Mouse (Mus musculus): ENCODE data around the gene Ccdc85c.

Gene Ccdc85c

DNA sequence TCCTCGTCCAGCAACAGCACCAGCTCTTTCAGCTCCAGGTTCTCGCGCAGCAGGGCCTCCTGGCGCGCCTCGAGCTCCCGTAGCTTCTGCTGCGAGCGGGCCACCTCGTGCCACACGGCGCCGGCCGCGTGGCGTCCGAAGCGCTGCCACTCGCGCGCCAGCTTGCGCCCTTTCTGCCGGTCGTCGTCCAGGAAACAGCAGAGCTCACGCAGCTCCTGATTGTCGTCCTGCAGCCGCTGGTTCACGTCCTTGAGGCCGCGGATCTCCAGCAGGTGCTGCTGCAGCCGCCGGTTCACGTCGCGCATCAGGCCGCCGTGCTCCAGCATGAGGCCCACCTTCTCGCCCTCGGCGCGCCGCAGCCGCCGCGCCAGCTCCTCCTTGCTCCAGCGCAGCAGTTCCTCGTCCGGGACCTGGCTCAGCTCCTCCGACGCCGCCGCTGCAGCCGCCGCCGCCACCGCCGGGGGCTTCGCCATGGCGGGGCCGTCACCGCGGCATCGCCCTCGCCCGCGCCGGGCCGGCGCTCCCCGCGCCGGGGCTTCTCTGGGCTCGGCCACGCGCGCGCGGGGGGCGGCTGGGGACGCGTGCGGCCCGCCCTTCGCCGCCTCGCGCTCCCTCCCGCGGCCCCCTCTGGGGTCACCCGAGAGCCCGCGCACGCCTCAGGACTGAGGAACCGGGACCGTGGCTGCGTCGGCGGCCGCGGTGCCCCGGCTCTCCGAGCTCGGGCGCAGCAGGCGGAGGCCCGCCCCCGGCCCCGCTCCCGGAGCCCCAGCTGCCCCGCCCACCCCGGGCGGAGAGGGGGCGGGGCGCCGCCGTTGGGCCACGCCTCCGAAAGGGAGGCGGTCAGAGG lies at the start of gene Ccdc85c:
Gene Ccdc85c (minus strand): TSS at position 765 of the 847 bp plus-strand sequence.
- no peak for DNase-seq (ENCODE audit: inconsistent ontology term)

DNA sequence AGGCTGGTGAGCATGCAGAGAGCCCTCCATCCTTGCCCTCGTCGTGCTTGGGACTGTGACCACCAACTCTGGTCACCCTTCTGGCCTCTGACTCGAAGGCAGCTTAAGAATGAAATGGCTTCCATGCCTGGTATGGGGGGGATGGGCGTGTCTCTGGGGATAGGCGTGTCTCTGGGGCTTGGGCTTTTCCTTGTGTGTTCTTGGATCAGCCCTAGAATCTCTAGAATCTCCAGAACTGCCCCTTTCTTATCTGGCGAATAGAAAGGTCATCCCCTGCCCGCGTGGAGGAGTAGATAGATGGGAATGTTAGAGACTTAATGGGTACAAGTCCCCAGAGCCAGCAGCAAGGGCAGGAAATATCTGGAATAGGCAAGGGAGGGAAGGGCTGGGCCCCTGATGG lies 44.9 kb upstream of the Ccdc85c start:
- no peak for DNase-seq (ENCODE audit: inconsistent ontology term)

DNA sequence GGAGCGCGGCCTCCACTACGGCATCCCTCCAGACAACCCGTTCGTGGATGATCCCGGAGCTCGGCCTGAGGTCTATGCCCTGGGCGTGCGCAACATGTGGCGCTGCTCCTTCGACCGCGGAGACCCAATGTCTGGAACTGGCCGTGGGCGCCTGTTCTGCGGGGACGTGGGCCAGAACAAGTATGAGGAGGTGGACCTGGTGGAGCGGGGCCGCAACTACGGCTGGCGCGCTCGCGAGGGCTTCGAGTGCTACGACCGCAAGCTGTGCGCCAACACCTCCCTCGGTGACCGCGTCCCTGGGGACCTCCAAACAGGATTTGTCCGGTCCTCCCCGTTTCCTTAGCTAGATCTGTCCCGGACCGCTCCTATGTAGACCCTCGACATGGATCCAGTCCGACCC lies 43.3 kb upstream of the Ccdc85c start:
- no peak for DNase-seq (ENCODE audit: inconsistent ontology term)

DNA sequence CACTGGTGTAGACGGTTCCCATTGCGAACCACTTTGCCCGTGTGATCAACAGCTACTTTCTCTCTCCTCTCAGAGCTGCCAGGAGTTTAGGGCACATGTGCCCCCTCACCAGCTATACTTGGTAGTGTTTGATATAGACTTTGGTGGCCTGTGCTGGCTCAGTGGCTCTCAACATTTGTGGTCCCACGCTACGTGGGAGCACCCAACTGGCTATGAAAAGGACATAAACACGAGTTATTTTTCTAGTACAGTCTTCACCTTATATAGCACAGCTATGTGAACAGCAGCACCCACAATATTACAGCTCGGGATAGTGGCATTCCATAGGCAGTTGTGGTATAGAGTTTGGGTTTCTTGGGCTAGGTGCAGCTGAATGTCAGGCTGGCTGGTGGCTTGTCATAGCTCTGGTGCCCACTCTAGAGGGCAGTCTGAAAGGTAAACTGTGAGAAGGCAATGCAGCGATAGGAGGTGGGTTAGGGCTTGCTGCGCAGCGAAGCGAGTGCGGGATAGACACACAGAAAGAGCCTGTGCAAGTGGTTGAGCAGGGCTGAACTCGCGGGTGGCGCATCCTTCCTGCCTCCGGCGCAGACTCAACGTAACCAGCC lies 42.7 kb upstream of the Ccdc85c start:
- no peak for DNase-seq (ENCODE audit: inconsistent ontology term)

DNA sequence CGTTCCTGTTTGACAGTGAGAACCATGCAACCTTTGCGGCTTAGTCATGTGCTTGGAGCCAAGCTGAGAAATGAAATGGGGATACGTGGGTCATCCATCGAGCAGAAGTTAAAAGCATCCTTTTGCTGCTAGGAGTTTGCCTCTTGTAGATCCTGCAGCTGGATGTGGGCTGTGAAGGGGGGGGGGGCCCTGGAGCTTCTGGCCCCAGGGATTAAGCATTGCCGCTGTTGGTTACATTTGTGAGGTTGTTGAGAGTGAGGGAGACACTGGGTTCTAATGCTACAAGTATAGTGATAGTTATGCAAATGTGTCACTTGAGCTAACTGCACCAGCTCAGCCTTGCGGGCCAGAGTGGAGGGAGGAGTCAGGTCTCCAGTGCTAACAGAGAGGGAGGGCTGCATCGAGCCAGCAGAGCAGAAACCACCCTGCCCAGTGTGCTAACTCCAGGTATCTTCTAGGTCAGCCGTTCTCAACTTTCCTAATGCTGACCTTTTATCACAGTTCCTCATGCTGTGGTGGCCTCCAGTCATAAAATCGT lies 42.0 kb upstream of the Ccdc85c start:
- DNase-seq (ENCODE audit: inconsistent ontology term) = no peak

DNA sequence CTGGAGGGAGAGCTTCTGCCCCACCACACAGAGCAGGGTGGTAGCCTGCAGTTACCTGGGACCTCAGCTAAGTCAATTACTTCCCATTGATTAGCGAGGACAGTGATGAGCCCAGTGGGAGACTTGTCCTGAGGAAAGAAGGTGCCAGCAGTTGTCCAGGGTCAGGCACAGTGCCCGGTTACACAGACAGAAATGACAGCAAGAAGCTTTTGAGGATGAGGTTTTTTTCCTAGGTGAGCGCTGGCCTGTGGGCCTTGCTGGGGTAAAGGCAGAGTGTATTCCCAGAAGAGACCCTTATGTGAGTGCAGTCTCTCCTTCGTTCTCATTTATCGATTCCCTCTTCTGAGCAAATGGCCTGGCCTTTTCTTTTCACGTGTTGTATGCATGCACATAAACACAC lies 41.4 kb upstream of the Ccdc85c start:
- DNase-seq (ENCODE audit: inconsistent ontology term) = no peak

DNA sequence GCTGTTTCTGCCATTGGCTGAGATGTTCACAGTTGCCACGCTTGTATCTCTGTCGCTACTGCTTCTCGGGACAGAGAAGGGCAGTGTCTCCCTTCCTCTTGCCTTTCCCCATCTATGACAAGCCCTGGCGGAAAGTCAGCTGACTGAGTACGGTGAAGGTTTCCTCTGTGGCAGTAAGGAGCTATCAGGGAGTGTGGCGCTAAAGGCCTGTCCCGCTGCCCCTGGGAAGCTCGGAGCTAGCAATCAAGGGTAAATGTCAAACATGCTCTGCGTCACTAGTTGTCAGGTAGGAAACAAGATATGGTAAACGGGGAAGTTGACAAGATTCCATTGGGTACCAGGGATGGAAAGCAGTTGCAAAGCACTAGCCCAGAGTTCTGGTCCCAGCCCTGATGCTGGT lies 40.6 kb upstream of the Ccdc85c start:
- no peak for DNase-seq (ENCODE audit: inconsistent ontology term)

DNA sequence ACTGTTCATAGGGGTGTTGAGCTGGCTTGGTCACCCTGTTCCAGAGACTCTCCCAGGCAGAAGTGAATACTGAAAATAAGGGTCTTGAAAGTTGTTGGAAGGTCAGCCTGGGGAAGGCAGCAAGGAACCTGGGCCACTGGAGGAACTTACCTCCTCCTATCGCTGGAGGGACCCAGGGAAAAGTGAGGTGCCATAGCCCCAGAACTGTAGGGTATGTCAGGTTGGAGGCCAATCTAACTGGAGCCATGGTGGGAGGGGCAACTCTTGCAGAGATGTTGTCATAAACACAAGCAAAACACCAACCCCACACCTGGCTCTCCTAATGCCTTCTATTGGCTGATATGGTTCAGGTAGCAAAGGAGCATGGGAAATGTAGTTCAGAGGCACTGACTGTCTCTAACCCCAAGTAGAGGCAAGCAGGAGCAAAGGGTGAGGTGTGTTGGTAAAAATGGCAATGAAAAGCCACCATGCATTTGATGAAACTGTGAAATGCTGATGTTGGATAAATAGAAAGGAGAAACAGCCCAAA lies 38.1 kb upstream of the Ccdc85c start:
- no peak for DNase-seq (ENCODE audit: inconsistent ontology term)

DNA sequence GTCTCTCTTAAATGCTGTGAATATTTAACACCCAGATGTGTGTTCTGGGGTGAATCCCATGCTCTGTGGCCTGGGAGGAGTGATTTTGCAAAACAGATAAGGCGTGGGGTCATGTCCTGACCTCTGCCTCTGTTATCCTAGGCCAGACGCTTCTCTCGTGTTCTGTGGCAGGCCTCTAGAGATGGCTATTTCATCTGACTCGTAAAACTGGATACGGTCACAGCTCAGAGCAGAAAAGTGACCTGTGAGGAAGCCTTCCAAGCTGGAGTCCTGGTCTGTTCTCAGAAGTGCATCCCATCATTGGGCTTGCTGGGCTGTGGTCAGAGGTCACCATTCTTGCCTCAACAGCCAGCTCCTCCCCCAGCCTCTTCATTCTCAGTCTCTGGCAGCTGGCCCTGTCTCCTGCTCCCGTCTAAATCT lies 37.2 kb upstream of the Ccdc85c start:
- no peak for DNase-seq (ENCODE audit: inconsistent ontology term)

DNA sequence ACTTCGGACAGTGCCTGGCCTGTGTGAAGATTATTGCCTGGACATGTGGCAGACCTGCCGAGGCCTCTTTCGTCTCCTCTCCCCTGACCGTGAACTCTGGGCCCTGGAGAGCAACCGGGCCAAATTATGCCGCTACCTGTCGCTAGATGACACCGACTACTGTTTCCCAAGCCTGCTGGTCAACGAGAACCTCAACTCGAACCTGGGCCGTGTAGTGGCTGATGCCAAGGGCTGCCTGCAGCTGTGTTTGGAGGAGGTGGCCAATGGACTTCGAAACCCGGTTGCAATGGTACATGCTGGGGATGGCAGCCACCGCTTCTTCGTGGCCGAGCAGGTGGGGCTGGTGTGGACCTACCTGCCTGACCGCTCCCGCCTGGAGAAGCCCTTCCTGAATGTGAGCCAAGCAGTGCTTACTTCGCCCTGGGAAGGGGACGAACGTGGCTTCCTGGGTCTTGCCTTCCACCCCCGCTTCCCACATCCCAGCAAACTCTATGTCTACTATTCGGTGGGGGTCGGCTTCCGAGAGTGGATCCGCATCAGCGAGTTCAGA lies 36.6 kb upstream of the Ccdc85c start:
- DNase-seq (ENCODE audit: inconsistent ontology term) = no peak

DNA sequence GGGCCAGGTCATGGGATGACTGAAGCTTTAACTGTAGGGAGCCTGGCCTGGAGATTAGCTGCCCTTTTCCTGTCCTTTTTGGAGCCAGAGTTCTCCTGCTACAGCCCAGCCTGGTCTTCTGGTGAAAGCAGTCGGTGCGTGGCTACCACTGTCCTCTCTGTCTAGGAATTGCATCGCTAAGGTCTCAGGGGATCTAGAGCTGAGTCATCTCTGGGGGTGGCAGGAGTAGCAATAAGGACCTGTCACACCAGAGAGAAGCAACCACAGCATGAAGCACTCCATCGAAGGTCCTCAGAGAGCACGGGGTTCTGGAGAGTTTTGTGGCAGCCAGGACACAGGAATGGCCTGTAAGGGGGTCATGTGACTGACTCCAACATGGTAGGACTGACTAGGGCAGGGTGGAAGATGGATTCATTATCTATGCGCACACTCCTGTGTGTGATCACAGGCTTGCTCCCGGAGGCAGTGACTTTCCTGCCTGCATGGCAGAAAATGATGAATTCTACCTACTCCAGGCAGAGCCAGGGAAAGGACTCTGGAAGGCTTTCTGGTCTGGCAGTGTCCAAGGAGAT lies 35.3 kb upstream of the Ccdc85c start:
- DNase-seq (ENCODE audit: inconsistent ontology term) = no peak

DNA sequence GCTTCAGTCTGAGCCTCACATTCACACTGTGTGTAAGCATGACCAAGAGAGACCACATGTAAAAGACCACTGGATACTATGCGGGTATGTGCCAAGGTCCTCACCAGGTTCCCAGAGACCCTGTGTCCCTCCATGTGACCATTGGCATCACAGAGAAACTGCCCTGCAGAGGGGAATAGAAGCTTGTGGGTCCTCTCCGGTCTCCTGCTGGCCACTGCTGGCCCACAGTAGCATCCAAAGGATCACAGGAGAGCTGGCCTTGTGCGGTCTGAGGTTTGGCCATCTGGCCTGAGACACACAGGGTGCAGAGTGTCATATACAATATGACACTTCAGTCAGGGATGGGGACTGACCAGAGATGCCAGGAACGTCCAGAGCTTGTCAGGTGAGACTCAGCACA lies 34.8 kb upstream of the Ccdc85c start:
- no peak for DNase-seq (ENCODE audit: inconsistent ontology term)

DNA sequence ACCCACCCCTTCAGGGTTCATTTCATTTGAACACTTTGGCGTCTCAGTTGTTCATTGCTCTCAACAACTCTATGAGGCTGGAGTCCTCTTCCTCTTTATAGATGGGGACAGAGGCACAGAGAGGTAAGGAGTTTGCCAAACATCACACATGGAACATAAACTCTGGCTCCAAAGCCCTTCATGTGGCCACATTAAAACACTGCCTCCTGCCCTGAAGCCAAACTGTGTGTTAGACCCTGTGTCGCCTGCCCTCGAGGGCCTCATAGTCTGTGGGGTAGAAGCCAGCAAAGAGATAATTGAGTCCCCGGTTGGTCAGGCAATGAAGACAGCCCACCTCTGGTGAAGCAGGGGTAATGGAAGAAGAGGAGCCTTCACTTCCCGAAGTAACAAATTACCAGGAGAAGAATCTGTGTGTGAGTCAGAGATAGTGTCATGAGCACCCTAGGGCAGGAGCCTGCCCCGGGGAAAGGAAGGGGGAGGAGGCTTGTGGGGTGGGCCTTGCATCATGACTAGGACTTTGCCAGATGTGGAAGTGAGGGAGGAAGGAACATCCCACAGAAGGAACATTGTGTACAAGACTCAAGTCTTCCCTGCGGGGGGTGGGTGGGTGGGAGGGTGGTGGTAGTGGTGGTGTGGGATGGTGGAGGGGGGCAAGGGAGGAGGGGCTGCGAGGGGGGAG lies 34.0 kb upstream of the Ccdc85c start:
- peak; percentile 44 for DNase-seq (ENCODE audit: inconsistent ontology term)

DNA sequence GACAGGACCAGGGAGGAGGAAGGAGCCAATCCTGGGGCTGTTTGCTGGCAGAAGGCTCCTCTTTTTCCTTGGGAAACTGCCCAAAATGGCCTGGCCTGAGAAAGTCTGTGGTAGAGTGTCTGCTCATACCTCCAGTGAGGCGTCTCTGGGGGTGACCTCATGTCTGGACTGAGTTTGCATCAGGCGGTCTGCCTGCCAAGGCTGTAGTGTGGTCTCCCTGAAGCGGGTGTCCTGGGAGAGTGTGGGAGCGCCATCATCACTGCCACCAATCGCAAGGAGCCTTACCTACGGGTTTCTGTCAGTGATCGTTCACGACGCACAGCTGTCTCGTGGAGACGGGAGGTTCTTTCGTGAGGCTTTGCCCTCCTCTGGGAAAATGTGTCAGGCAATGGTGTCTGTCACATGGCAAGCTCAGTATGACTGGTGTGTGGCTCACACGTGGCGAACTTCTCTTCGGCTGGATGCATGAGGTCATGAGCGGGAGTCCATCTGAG lies 33.2 kb upstream of the Ccdc85c start:
- peak; percentile 58 for DNase-seq (ENCODE audit: inconsistent ontology term)

DNA sequence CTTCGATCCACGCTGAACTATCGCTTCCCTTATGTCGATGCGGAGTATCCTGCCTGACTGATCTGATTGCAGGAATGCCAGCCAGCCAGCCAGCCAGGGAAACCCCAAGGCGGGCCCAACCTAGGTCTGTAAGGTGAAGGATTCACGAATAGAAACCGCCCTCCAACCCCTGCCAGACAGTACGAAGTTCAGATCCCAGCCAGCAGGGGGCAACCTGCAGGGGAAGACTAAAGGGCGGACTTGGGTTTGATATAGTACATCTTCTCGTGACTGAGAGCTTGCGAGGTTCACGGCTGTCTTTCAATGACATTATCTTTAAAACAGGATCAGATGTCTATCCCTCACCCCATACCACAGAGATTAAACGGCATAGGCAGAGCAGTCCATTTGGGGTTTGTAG lies 32.3 kb upstream of the Ccdc85c start:
- no peak for DNase-seq (ENCODE audit: inconsistent ontology term)

DNA sequence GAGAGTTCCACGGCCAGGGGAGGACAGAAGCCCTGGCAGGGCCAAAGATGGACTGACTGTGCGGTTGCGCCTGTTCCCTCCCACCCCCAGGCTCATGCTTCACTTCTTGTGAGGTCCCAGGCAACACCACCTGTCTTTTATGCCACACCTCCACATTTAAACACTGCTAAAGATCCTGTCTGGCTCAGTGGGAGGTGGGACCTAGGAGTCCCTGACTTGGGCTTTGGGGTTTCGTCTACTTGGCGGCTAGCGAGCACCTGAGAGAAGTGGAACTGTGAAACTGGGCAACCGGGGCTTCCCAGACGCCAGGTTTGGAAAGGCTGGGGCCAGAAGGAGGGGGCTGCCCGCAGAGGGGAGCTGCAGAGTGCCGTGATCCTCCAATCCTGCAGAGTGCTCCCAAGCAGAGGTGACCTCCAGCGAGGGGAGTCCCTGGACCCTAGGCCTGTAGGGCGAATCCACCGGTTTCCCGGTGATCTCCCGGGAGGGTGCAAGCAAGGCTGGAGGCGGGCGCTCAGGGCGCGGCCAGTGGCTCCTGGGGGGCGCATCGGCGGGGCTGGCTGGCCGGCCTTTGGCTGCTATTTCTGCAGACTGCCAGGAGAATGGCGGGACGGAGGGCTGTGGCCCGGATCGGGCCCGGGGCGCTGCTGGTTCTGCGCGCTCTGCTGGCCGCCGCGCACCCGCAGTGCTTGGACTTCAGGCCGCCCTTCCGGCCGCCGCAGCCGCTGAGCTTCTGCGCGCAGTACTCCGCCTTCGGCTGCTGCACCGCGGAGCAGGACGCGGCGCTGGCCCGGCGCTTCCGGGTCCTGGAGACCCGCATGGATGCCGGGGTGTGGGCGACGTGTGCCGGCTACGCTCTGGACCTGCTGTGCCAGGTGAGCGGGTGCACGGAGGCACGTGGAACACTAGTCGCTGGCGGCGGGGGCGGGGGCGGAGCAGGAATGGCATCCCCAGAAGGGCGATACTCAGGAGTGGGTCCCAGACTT lies 30.9 kb upstream of the Ccdc85c start, which contains the start of gene Hhipl1:
Gene Hhipl1 (plus strand): TSS at position 459 of the 983 bp plus-strand sequence.
- DNase-seq (ENCODE audit: inconsistent ontology term) = peak; percentile 63

DNA sequence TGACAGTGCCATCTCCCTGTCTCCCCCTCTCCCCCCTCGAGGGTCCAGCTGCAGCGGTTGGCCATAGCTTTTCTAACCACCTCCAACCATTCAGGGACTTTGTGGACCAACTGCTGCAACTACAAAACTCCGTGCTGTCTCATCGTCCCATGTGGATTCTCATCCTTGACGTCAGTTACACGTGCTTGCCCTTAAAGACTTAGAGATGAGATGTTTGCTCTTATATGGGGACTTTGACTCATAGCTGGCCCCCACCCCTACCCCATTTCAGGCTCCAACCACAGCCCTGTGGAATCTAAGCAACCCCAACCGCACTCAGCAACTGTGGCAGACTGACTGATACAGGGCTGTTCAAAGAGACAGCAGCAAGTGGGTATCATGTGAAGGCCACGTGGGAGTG lies 29.9 kb upstream of the Ccdc85c start:
- no peak for DNase-seq (ENCODE audit: inconsistent ontology term)

DNA sequence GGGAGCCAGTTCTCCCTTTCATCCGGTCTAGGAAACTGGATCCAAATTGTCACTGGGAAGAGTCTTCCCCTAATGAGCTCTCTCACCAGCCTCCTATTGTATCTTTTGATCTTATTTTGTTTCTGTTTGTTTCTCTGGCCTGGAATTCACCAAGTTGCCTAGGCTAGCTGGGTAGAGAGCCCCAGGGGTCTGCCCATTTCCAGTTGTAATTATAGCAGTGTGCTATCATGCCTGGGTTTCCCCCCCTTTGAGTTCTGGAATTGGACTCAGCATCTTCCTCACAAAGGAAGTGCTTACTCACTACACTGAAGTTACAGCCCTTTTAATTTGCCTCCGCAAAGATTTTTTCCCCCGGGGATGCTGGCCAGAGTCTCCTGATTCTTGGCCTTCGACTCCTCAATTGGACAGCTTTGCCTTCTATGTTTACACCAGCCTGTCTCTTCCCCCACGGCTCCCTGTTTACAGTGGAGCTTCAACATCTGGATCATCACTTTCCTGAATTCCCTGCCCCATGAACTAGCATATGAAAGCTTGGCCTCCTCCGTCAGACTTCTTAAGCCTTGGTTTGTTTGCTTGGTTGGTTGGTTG lies 28.6 kb upstream of the Ccdc85c start:
- DNase-seq (ENCODE audit: inconsistent ontology term) = peak; percentile 90

DNA sequence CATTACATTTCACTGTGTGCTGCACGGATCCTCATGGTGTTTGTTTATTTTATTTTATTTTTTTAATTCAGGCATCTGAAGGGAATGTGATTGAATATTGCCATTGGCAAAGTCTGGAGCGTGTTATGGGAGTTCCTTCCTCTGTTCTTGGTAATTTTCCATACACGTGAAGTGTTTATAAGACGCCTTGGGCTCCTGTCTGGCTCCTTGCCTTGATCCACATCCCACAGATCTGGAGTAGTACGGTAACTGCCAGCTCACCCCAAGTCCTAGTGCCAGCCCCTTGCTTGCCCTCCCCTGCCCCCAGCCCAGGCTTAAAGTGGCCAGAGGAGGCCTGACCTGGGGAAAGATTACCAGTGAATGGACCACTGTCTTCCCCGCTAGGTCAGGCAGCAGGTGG lies 25.8 kb upstream of the Ccdc85c start:
- DNase-seq (ENCODE audit: inconsistent ontology term) = no peak

DNA sequence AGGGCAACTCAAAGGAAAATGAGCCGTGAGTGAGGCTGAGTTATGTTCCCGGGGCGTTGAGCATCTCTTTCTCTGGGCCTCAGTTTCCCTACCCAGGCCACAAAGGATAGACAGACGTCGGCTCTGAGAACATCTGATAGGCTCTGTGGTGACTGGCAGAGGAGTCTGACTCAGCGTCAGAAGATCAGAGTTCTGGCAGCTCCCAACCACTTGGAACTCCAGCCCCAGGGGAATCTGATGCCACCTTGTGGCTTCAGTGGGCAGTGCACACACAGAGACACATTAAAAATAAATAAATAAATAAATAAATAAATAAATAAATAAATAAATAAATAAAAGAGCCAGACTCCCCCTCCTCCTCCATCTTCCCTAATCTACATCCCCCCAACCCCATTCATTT lies 21.8 kb upstream of the Ccdc85c start:
- no peak for DNase-seq (ENCODE audit: inconsistent ontology term)

Measured in Muller cell, postnatal 12 days (primary cell).